Mouse (Mus musculus): ENCODE measurements at regions not wholly inside any gene's neighbourhood (a gene's known extent, or its start where the extent isn't known, plus 50 kb on each side); places are given as distances from the start of the nearest gene placed in this dataset.
"Not testable (repeated sequence)": the region's sequence is repeated elsewhere in the genome, so short reads cannot be mapped to it uniquely, and the experiment has no call there.

GRCm38 (mm10) chr5:134848981-134849380 lies 57.6 kb downstream of the Tmem270 start:
- no peak for DNase-seq (ENCODE audit: low read depth, low spot score)

GRCm38 (mm10) chr5:134848571-134848970 lies 58.0 kb downstream of the Tmem270 start:
- DNase-seq (ENCODE audit: low read depth, low spot score) = no peak

DNA sequence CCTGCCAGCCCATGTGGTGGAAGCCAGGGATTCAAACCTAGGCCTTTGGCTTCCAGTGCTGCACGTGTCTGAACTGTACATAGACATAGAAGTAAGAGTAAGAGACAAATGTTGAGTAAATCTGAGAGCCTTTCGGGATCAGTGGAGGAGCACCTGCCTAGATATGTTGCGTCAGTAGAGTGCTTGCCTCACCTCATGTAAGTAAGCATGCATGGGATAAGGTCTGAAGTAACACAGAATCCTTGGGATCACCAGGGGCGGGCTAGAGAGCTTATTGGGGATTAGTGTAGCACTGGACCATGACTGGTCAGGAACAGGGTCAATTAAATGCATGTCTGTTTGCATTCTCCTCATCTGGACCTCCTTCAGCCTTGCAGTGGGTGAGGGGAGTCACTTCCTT lies 61.1 kb downstream of the Tmem270 start:
- DNase-seq (ENCODE audit: low read depth, low spot score) = no peak

GRCm38 (mm10) chr5:134844216-134844615 lies 62.3 kb downstream of the Tmem270 start:
- not testable (repeated sequence) for DNase-seq (ENCODE audit: low read depth, low spot score)

DNA sequence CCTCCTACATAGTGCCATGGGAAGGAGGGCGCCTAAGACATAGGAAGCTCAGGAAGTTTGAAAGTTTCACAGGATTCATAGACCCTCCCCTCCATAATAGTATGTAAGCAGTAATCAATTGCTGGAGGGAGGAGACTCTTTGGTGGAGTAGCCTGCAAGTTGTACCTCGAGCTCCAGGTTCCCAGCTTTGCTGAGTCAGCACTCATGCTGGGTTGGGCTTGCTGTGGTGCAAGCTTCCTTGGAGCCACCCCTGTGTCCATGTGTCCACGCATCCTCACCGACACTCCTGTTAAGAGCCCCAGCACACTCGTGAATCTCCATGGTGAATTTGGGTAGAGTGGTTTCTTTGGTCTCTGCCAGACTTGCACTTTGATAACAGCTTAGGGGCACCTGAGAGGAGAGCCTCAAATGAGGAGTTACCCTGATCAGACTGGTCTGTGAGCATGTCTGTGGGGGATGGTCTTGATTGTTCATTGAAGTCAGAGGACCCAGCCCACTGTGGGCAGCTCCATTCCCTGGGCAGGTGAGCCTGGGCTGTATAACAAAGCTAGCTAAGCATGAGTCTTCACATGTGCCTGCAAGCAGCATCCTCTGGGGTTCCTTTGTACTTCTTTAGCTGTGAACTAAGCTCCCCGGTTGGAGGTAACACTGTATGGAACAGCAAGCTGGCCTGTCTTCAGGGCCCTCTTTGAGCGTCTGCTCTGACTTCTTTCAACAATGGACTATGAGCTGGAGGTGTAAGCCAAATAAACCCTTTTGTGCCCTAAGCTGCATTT lies 65.1 kb downstream of the Tmem270 start:
- no peak for DNase-seq (ENCODE audit: low read depth, low spot score)

DNA sequence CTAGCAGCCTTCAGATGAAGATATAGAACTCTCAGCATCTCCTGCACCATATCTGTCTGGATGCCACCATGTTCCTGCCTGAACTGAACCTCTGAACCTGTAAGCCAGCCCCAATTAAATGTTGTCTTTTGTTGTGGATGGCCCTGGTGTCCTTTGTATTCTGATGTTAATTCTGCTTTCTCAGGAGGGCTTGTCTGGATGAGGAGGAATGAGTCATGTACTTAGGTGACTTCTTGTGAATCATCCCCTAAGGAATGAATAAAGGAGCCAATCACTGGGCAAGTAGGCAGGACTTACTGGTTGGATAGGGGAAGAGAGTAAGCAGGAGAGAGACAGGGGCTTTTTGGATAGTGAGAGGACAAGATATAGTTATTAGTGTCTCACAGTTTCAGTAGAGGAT lies 70.0 kb downstream of the Tmem270 start:
- no peak for DNase-seq (ENCODE audit: low read depth, low spot score)

DNA sequence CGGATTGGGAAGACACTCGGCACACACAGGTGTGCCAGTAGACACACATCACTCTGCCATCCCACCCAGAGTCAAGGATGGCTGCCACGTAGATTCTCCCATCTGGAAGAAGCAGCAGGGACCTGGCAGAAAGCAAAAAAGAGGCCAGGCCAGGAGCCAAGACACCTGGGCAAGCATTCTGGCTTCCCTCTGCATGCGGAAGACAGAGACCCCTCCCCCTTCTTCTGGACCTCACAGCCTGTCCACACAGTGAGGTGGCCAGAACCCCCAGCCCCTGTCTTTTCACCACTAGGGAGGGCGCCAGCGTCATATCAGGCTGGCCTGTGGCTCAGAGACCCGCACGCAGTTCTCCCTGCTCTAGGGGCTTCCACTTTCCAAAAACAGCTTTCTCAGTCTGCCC lies 73.6 kb downstream of the Tmem270 start:
- no peak for DNase-seq (ENCODE audit: low read depth, low spot score)

GRCm38 (mm10) chr5:134817671-134818070 lies 70.5 kb upstream of the Eln start:
- DNase-seq (ENCODE audit: low read depth, low spot score) = no peak

- no peak for DNase-seq (ENCODE audit: low read depth, low spot score)
Measured at GRCm38 (mm10) chr5:134809121-134809520, 62.0 kb upstream of the Eln start.

- no peak for DNase-seq (ENCODE audit: low read depth, low spot score)
Measured at GRCm38 (mm10) chr5:134804291-134805049, 57.3 kb upstream of the Eln start.

DNA sequence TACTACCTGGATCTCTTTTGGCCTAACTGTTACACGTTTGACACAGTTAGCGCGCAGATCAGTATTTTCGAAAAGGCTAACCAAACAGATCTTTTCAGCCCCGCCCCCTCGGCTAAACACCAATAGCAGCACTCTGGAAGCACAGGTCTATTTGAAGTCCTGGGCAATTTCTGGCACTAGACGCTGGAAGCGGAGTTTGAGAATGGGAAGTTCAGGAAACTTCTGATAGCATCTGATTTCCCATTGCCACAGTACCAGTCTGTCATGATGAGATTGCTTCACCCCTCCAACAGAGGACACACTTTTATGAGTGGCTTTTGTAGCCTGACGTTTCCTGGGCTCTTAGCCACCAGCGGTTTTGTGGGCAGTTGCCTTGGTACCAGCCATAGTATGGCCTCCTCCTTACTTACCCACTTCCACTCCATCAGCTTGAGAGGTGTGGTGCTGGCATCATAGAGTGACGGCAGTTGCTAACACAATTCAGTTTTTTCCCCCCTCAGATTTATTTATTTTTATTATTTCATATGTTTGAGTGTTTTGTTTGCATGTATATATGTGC lies 55.1 kb upstream of the Eln start:
- DNase-seq (ENCODE audit: low read depth, low spot score) = no peak

GRCm38 (mm10) chr5:134800481-134800880 lies 53.4 kb upstream of the Eln start:
- DNase-seq (ENCODE audit: low read depth, low spot score) = no peak

DNA sequence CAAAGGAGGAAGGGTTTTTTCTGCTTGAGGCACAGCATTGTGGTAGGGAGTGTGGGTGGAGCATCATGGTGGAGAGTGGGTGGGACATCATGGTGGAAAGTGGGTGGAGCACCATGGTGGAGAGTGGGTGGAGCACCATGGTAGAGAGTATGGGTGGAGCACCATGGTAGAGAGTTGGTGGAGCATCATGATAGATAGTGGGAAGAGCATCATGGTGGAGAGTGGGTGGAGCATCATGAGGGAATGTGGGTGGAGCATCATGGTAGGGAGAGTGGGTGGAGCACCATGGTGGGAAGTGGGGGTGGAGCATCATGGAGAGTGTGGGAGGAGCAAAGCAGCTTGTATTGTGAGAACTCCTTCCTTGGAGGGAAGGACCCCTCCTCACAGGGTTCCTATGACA lies 52.8 kb upstream of the Eln start:
- DNase-seq (ENCODE audit: low read depth, low spot score) = peak; percentile 11

GRCm38 (mm10) chr5:134797688-134798094 lies 50.6 kb upstream of the Eln start:
- no peak for DNase-seq (ENCODE audit: low read depth, low spot score)

Data from c-Kit-negative CD71-positive TER-119-positive erythroid progenitor cells, embryonic 14.5 days (primary cell).